Mouse (Mus musculus) lung, postnatal 25 days (tissue): ENCODE measurements at regions not wholly inside any gene's neighbourhood (a gene's known extent, or its start where the extent isn't known, plus 50 kb on each side); places are given as distances from the start of the nearest gene placed in this dataset.

Experiments used
- DNase-seq: peaks from one replicate; pipeline ENCODE4 v3.0.0; 2022; ENCODE audit warnings: low spot score

DNA sequence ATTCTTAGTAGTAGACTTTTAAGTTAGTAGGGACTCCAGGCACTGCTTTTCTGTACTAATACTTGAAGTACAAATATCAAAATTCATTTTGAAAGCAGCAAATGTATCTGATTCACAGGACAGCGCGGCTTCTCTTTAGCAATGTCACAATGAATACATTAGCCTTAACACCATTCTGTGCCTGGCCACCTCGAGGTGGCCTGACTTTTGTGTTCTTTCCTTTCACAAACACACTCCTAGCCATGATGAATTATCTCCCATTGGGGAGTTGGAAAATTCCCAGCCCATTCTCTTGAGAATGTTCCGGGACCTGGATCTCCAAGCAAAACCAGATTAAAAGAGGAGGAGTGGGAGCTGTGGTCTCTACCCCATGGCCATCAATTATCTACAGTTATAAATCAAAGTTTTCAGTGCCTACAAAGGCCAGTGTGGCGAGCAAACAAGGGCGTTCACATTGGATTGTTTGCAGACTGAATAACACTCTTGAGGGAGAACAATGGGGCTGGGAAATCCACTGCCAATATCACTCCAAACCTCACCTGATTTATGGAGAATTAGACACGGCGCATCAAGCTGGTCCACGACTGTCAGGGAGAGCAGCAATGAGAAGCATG is 82.7 kb upstream of the Rarb start:
- DNase-seq = no peak

- DNase-seq = no peak
These were observed 79.0 kb upstream of the Rarb start for GRCm38 (mm10) chr14:16897747-16898544.

DNA sequence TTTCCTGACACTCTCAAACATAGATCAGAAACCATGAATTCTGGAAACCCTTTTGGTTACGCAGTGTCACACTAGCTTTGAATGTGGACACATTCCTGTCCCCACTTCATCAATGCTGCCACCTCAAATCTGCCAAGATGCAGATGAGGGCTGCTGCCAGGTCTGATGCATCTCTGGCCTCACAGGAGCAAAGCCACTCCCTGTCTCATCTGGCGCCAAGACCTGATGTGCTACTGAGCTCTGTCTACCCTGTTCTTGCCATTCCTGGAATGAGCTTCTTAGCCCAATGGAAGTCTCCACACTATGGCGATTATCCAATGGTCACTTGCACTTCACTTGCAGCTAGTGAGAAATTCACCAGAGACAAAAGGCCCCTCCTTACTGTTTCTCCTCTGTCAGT is 78.0 kb upstream of the Rarb start:
- no peak for DNase-seq

- no peak for DNase-seq
These were observed 62.3 kb upstream of the Rarb start for GRCm38 (mm10) chr14:16881249-16881648.

DNA sequence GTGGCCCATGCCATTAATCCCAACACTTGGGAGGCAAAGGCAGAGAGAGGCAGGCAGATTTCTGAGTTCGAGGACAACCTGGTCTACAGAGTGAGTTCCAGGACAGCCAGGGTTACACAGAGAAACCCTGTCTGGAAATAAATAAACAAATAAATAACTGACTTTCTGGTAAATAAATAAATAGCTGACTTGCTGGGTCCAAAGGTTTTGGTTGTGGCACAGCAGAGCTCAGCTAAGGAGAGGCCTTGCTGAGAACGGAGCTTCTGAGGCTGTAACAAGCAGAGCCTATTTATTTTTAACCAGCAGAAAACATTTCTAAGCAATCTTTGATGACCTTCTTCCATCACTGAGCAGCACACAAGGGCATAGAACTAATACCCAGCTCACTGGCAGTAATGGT is 50.3 kb upstream of the Rarb start:
- no peak for DNase-seq
